In genomic region chr4:95162386-95163090, GRCm38 (mm10) we compare ENCODE assay signal across 8 mouse cellular contexts.
DNase-seq lines count a peak whose midpoint lies in the region; ATAC-seq and TF ChIP-seq lines count a peak whose summit lies in the region.
"Had no signal": no experiment of that assay in that cellular context is flagged by ENCODE, and none has a peak within 500 bp of the region (broad histone marks: within the 10 kb centered on the region; RNA-seq: fewer than 3 reads in every experiment).

No protein-coding gene starts in this region.

- TF ChIP-seq EP300 in liver, embryonic 14.5 days (IDR thresholded peaks at IDR 0.05; ENCODE audit: low read depth), result no peak

- peak overlapping the region; percentile 70 for H3K4me2 ChIP-seq in liver, embryonic 14.5 days (ENCODE audit: low read depth)
- H3K4me2 ChIP-seq in hindbrain, postnatal 0 days (ENCODE audit: low read depth, low read length), result no peak overlapping the region

- H3K27ac ChIP-seq in liver, embryonic 14.5 days, result peak overlapping the region; percentile 51
- H3K27ac ChIP-seq in hindbrain, postnatal 0 days, result no peak overlapping the region

- TF ChIP-seq CTCF in liver, embryonic 14.5 days (IDR thresholded peaks at IDR 0.05; ENCODE audit: low read depth), result peak; percentile 27; the same call in 1 of the 2 replicates
- TF ChIP-seq CTCF in hindbrain, postnatal 0 days (IDR thresholded peaks at IDR 0.05; ENCODE audit: low read depth), result no peak

- peak overlapping the region; percentile 37 for H3K9ac ChIP-seq in liver, embryonic 14.5 days (replicated peaks)
- no peak overlapping the region for H3K9ac ChIP-seq in hindbrain, postnatal 0 days (replicated peaks; ENCODE audit: low read length)

- WGBS in liver, embryonic 14.5 days (ENCODE audit: insufficient replicate concordance), result 39% methylated on average over 9 of the region's 9 CpGs
- 79% methylated on average over 9 of the region's 9 CpGs for WGBS in hindbrain, postnatal 0 days

- peak; percentile 28 for DNase-seq in thymus, postnatal 14 days
- DNase-seq in thymus, postnatal 4 days, result no peak
- DNase-seq in c-Kit-negative CD71-positive TER-119-positive erythroid progenitor cells, embryonic 14.5 days (ENCODE audit: low read depth, low spot score), result peak; percentile 64
- DNase-seq in liver, embryonic 14.5 days (ENCODE audit: low read depth in 3 of 3, low spot score in 3 of 3), result peak; percentile 62 to 68 (median 65)
- DNase-seq in hindbrain, postnatal 0 days (ENCODE audit: low spot score), result no peak
- DNase-seq in retina, embryonic 14.5 days (ENCODE audit: low spot score), result no peak
- DNase-seq in frontal cortex, postnatal 10 days (ENCODE audit: low spot score in 2 of 2), result no peak
- DNase-seq: kidney, adult 2 months had no signal

- H3K4me1 ChIP-seq in liver, embryonic 14.5 days (replicated peaks; ENCODE audit: control insufficient read depth in 2 of 2, insufficient read depth in 2 of 2, low read length in 1 of 2), result peaks cover 26 to 35% of the 10 kb centered on the region in 2 experiments
- H3K4me1 ChIP-seq in hindbrain, postnatal 0 days (ENCODE audit: insufficient read depth, low read length), result no peaks in the 10 kb centered on the region

- no peak overlapping the region for H3K4me3 ChIP-seq in liver, embryonic 14.5 days (ENCODE audit: insufficient read depth in 1 of 2, low read depth in 2 of 2, low read length in 2 of 2)
- H3K4me3 ChIP-seq in hindbrain, postnatal 0 days (ENCODE audit: low read length), result no peak overlapping the region

- no peak for ATAC-seq in liver, embryonic 14.5 days (ENCODE audit: insufficient read depth)
- ATAC-seq in hindbrain, postnatal 0 days, result no peak

- no peaks in the 10 kb centered on the region for H3K9me3 ChIP-seq in liver, embryonic 14.5 days (ENCODE audit: control insufficient read depth, low read length)
- H3K9me3 ChIP-seq in hindbrain, postnatal 0 days (ENCODE audit: low read length), result no peaks in the 10 kb centered on the region

- H3K36me3 ChIP-seq in liver, embryonic 14.5 days (replicated peaks; ENCODE audit: control insufficient read depth, insufficient read depth, low read depth), result no peaks in the 10 kb centered on the region
- no peaks in the 10 kb centered on the region for H3K36me3 ChIP-seq in hindbrain, postnatal 0 days (ENCODE audit: insufficient read depth, low read length)

- H3K27me3 ChIP-seq in liver, embryonic 14.5 days (ENCODE audit: control insufficient read depth, insufficient read depth, low read length), result no peaks in the 10 kb centered on the region
- no peaks in the 10 kb centered on the region for H3K27me3 ChIP-seq in hindbrain, postnatal 0 days (ENCODE audit: insufficient read depth, low read length)

Comparison
In these comparisons a context has a peak if more than half of its experiments do, and no peak if none do; other contexts are left out.
1. DNase-seq: peak in thymus, postnatal 14 days (single experiment), c-Kit-negative CD71-positive TER-119-positive erythroid progenitor cells, embryonic 14.5 days (single experiment) and liver, embryonic 14.5 days (3 of 3); none in thymus, postnatal 4 days (single experiment), hindbrain, postnatal 0 days (single experiment), retina, embryonic 14.5 days (single experiment) and frontal cortex, postnatal 10 days (0 of 2).